Mouse (Mus musculus): ENCODE measurements around the gene Nup133.

- TF ChIP-seq CTCF (IDR thresholded peaks at IDR 0.05; ENCODE audit: extremely low read depth, insufficient read depth, low read length): no peak
- TF ChIP-seq POLR2A (IDR thresholded peaks at IDR 0.05; ENCODE audit: extremely low read depth, insufficient read depth, low read length): no peak
Measured at GRCm38 (mm10) chr8:123973495-123973894, 24.4 kb upstream of the Nup133 start.
